Mouse (Mus musculus) embryo, embryonic 10 days (tissue): ENCODE measurements around the gene Ankrd34a.

Experiments used
- DNase-seq: peaks from one replicate; pipeline ENCODE4 v3.0.0-alpha.2; 2015; ENCODE audit warnings: low spot score

Ankrd34a gene

DNA sequence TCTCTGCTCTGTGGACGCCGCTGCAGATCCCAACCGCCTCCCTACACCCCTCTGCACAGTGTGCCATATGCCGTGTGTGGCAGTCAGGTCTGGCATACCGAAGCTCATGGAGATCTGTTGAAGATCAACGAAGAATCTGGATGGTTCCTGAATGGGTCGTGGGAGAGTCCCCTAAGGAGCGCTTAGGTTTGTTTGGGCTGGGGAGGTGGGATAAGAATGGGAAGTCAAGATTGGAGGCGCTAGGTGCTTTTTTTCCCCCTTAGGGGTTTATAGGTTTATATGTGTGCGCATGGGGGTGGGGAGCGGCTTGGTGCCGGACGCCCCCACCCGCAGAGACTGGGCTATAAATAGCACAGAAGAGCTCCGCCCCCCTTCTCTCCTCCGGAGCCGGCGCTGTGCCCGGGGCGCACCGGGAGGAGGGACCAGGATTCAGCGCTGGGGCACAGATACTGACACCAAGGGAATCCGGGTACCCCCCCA, at the start of gene Ankrd34a:
Gene Ankrd34a (plus strand): TSS at position 409 of the 480 bp plus-strand sequence.
- DNase-seq: no peak

DNA sequence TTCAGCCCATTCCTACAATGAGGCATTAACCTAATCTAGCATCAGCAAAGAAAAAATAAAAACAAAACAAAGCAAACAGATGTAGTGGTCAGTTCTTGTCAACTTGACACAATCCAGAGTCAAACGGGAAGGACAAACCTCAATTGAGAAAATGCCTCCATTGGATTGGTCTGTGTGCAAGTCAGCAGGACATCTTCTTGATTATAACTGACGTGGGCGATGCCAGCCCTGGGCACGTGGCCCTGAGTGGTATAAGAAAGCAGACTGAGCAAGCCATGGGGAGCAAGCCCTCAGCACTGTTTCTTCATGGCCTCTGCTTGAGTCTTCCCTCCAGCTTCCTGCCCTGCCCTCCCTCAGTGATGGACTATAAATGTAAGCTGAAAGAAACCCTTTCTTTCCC, 49.6 kb upstream of the Ankrd34a start:
- DNase-seq: no peak

DNA sequence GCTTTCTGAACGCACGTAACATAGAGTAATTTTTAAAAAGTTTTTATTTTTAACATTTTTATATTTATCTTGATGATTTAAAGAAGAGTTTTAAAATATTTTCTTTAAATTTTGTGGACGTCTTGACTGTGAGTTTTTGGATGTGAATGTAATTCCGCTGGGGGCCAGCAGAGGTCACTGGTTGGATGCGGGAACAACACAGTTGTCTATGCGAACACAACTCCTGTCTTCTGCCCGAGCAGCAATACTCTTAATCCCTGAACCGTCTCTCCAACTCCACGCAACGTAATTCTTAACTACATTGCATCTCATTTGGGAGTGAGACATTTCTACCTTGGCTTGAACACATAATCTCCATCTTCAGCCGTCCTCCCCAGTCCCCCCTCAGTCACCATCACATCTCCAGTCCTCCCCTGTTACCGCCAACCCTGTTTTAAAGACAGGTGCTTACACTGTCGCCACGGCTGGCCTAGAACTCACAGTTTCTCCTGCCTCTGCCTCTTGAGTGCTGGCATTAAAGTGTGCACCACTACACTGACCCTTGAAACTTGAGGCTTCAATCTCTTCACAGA, 49.0 kb upstream of the Ankrd34a start:
- peak; percentile 79 for DNase-seq

DNA sequence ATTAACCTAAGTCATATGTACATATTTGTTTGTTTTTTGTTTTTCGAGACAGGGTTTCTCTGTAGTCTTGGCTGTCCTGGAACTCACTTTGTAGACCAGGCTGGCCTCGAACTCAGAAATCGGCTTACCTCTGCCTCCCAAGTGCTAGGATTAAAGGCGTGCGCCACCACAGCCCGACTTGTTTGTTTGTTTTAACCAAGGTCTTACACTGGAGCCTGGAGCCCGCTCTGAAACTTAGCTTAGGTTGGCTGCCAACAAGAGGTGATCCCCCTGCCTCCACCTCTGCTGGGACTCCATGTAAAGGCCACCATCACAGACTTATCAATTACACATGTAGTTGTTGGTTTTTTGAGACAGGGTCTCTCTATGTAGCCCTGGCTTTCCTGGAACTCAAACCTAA, 47.6 kb upstream of the Ankrd34a start:
- DNase-seq: no peak

DNA sequence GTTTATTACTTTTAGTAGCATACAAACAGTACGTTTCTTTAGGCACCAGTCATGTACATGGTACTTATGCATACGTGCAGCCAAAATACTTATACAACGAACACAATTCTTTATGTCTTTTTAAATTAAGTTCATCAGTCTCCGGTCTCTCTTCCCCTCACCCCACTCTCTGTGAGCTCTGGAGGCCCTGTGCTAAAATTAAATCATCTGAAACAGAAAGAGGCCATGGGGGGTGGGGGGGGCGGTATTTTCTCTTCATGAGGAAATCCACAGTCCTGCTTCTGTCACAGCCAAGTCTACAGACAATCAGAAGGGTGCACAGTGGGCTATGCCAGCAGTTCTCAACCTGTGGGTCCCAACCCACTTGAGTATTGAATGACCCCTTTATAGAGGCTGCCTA, 47.1 kb upstream of the Ankrd34a start:
- no peak for DNase-seq

DNA sequence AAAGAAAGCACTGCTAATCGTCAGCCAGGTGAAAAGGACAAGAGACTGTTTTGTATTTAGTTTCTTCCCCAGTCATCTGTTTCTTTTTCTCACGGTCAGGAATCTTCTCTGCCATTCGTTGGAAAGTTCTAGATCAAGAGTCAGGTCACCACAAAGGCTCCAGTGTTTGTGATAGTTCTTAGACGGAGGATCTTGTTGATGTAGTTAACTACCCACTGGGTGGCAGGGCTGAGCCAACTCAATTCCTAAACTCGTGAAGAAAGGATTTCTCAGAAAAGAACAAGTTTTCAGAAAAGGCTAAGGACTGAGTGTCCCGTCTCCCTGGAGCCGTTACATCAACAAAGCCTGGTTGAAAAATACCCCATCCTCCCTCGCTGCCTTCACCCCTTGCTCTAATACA, 45.2 kb upstream of the Ankrd34a start:
- peak; percentile 78 for DNase-seq

DNA sequence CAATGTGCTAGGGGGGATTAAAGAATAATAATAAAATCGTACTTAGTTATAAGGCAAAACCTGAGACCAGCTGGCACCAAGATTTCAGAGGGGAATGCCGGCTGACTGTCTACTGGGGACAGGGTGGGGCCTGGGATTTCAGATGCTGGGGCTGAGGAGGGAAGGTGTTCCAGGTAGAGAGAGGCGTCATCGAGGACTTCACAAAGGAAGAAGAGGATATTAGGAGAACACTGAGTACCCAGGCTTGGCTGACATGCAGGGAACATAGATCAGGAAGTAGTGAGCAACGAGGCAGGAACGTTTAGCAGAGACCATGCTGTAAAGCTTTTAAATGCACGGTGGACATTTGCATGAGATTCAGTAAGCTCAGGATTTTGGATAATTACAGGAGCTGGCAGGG, 44.5 kb upstream of the Ankrd34a start:
- no peak for DNase-seq

DNA sequence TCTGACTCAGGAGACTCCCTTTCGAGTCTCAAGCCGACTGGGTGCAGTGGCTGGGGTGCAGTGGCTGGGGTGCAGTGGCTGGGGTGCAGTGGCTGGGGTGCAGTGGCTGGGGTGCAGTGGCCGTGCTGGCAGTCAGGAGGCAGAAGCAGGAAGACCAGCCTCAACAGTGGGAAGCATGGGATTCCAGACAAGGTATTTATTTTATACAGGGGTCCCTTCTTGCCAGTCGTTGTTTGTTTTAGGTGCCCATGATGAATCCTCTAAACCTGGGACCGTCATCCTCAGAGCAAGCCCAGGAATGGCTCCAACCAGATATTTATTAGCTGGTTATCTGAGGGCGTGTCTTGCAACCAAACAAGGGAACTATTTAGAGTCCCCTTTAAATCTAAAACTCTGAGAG, 42.8 kb upstream of the Ankrd34a start:
- no peak for DNase-seq

DNA sequence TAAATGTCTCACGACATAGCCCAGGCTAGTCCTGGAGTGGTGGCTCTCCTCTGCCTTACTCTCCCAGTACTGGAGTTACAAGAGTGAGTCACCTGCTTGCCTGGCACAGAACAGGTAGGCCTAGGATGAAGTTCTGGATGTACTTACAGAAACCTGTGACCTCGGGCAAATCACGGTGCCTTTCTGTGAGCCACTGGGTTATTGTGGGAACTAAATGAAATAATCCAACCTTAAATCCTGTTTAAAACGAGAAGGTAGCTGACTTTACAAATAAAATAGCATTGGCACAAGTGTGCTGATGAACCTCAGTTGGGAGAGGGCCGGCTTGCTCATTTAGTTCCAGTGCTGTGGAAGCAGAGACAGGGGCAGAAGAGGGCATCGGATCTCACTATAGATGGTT, 42.2 kb upstream of the Ankrd34a start:
- no peak for DNase-seq

DNA sequence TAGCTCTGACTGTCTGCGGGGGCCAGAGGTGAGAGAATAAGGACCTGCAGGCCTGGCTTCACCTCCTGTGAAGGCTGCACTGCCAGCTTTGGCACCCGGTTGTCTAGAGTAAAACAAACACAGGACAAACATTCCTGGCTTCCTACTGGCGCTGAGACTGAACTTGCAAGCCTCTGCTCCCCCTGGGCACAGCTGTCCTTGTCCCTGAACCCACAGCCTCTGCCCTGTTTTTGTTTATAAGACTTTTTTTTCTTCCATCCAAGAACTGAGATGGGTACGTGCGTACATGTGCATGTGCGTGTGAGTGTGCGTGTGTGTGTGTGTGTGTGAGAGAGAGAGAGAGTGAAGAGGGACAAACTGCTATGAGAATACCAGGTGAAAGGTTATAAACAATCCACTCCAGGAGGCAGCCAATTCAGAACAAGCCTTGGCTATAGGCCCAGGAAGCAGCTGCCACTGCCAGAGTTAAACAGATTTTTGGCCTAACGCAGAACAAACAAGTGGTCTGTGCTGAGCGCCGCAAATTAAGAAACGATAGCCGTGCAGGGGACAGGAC, 41.3 kb upstream of the Ankrd34a start:
- no peak for DNase-seq

DNA sequence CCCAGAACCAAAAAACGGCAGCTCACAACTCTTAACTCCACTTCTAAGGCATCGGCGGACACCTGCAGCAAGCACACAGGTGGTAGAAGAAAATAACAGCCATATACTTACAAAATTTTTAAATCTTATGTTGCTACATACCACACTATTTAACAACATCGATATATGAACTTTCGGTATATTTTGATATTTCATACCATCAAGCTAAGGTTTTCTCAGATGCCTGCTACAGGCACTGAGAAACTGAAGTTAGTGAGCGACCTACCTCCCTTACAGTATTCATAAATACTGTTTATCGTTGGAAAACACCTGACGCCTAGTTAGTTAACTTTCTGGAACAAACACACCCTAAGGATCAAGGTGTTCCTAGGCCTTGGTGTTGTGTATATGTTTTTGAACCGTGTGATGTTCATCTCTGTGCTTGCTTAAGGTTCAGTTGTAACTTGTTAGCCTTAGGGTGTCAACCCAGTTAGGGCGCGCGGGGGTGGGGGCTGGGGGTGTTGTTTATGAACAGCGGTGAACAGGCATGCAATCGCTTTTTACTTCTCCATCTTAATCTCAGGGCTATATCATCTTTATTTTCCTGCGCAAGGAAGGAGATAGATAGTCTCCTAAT, 40.3 kb upstream of the Ankrd34a start:
- no peak for DNase-seq

DNA sequence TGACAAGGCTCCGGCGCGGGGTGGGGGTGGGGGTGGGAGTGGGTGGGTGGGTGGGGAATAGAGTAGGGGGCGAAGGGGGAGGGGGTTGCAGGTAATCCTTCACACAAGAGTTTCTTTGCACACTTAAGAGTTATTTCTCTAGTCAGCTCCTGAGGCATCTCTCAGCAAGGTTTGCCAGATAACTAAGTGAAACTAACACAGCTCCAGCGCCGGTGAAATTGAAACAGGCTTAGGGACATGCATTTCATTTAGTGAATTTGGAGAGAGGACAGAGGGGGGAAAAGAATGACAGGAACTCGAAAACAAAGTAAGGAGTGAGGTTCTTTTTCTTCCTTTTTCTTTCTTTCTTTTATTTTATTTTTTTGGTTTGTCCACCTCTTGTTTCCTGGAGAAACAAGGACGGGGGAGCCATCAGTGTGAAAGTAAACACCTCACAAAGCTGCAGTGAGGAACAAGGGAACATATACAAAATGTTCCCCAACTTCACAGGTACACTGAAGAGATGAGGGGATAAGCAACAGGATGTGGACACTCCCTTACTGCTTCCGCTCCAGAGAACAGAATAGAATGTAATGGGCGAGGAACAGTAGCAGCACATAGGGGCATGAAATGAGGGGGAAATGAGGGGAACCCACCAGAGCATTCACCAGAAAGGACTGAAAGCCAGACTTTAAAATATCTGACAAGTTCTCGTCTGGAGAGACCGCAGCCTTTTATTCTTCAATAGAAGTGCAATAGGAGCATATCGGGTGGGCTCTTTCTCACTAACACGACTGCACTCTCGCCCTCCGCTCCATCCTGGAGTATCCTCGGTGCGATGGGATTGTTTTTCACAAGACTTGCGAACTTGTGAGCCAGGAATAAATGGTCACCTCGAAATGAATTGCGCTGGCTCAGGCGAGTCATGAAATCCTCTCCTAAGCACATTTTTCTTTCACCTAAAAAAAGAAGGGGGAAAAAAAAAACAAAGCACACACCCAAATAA, 39.5 kb upstream of the Ankrd34a start:
- DNase-seq: peak; percentile 56

DNA sequence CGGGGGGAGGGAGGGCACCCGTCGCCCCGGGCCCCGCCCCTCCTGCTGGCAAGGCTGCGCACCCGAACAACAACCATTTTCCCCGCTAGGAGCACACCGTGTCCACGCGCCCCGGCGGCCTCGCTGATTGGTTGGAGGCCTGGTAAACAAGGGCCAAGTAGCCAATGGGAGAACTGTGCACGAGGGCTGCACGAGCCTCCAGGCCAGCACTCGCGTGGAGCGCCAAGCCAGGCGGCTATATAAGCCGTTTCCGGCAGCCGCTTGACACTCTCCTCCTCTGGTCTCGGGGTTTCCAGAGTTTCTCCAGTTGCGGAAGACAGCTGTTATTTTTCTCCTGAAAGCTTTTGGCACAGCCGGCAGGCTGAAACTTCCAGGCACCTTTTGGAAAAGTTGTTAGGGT, 38.7 kb upstream of the Ankrd34a start, which contains the start of gene Txnip:
Gene Txnip (plus strand): TSS at position 264 of the 400 bp plus-strand sequence.
- DNase-seq: peak; percentile 100

DNA sequence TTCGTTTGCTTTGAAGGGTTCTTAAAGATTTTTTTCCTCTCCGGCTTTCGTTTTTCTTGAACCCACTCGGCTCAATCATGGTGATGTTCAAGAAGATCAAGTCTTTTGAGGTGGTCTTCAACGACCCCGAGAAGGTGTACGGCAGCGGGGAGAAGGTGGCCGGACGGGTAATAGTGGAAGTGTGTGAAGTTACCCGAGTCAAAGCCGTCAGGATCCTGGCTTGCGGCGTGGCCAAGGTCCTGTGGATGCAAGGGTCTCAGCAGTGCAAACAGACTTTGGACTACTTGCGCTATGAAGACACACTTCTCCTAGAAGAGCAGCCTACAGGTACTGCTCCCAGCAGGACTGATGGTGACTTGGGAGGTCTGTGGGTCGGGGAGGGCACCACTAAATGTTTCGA, 38.3 kb upstream of the Ankrd34a start:
- DNase-seq: peak; percentile 52

DNA sequence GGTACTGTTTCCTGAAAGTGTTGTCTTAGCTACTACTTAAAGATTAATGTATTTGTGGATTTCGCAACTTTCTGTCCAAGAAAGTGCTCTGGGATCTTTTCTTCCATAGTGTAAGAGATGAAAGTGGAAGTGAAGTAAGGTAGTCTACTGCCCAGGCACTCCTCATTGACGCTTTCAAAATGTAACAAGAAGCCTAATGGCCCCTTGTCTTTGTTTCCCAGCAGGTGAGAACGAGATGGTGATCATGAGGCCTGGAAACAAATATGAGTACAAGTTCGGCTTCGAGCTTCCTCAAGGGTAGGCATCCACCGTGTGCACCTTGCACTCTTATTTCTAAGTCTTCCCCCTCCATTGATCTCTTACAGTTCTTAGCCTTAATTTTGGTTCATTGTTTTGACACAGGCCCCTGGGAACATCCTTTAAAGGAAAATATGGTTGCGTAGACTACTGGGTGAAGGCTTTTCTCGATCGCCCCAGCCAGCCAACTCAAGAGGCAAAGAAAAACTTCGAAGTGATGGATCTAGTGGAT, 37.7 kb upstream of the Ankrd34a start:
- DNase-seq: no peak

DNA sequence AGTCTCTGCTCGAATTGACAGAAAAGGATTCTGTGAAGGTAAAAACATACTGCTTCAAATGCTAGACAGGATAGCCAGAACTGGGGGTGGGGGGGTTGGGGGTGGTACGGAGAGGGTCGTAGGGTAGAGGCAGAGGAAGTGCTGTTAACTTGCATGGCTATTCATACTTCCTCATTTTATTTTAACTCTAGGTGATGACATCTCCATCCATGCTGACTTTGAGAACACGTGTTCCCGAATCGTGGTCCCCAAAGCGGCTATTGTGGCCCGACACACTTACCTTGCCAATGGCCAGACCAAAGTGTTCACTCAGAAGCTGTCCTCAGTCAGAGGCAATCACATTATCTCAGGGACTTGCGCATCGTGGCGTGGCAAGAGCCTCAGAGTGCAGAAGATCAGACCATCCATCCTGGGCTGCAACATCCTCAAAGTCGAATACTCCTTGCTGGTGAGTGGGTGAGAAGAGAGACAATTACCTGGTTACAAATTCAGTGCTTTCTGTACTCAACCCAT, 37.0 kb upstream of the Ankrd34a start:
- DNase-seq: no peak

DNA sequence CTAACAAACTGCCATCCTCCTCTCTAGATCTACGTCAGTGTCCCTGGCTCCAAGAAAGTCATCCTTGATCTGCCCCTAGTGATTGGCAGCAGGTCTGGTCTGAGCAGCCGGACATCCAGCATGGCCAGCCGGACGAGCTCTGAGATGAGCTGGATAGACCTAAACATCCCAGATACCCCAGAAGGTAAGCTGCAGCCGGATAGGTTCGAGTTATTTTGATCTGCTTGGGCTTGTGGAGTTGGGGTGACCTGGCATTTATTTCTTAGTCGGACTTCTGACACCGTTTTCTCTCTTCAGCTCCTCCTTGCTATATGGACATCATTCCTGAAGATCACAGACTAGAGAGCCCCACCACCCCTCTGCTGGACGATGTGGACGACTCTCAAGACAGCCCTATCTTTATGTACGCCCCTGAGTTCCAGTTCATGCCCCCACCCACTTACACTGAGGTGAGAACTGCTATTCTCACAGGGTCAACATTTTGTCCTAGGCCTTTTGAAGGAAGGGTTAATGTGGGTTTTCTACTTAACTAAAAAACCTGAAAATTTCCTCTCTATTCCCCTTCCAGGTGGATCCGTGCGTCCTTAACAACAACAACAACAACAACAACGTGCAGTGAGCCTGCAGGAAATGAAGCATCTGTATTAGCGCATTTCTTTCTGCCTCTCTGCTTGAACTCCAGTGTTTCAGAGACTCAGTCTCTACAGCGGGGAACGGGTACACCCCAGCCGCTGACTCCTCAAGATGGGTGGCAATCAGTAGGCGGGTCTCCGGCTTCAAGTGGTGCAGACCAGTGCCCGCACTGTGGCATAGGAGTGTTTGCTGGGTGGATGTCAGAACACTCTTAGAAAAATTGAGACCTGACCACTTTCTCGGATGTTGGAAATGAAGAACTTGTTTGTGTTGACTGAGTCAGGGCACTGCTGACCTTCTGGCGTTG, 36.3 kb upstream of the Ankrd34a start:
- no peak for DNase-seq

DNA sequence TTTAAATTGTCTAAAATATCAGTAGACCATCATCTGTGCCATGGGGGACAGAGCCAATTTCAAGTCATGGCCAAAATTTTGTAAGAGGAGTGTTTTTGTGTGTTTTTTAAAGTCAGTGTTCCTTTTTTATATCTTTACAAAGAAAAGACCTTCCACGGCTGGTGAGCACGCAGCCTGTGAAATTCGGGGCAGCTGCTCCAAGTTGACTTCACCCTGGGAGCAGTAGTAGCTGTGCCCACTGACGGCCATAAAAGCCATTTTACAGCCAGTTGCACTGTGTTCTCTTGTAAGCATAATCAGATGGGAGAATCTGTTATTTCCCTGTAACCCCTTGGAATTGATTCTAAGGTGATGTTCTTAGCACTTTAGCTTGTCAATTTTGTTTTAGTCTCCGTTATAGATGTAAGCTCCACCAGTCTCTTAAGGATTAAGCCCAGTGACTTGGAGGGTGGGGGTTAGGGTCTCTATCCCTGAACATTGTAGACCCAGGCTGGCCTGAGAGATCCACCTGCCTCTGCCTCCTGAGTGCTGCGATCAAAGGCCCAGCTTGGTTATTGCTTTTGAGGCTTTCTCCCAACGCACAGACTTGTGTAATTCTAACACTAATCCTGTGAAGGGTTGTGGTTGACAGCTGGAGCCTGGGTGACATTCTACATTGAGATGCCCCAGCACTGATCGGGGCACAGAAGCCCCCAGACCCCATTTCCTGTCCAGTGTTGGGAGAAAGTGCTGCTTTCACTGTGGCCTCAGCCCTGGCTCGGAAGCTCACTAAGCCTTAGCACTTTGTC, 35.4 kb upstream of the Ankrd34a start:
- DNase-seq: no peak

DNA sequence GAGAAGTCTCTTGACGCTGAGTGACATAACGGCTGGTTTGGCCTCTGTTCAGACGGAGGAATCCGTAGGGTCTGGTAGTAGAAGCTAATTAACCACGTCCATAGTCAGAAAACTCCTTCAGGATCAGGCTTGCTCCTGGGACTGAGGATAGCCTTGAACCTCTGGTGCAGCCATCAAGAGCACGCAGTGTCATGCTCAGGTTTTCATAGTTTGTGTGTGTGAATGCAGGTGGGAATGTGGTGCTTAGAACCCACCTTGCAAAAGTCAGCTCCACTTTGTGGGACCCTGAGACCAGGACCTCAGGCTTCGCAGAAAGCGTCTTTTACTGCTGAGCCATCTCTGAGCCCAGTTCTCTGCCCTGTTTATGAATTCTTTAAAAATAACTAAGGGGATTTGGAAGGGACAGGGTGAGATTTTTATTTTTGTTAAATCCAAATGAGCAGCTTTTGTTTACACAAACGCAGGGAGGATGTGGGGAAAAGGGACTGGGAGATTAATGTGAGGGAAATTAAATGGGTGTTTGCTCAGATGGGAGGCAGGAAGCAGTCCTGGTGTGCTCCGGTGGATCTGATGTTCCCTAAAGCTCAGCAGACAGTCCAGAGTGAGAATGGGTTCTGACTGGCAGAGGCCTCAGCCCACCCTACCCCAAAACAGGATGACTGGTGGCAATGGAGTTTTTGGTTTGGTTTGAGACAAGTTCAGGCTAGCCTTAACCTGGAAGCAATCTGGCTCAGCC, 34.3 kb upstream of the Ankrd34a start:
- no peak for DNase-seq
